Mouse (Mus musculus): ENCODE data around the gene Tubgcp2. TPM values are rescaled to one million over a fixed set of nuclear protein-coding genes. Genes with fewer than 3 reads are reported as not detected.

The Tubgcp2 gene
- 14.2 and 16.0 TPM in 2 replicates for polyA plus RNA-seq (2015; fragmentation: Nextera tagmentation; extraction: Ambion mirVana)

- Histone ChIP-seq H3K9me3 (ENCODE audit: low read length) (no peaks in the 10 kb centered on the region), H3K9ac (replicated peaks) (peak within 1 kb of the TSS; percentile 83), H3K4me1 (ENCODE audit: insufficient read depth) (peaks cover 16% of the 10 kb centered on the region), H3K27me3 (ENCODE audit: insufficient read depth, low read length) (no peaks in the 10 kb centered on the region), H3K4me2 (ENCODE audit: low read depth, low read length) (peak within 1 kb of the TSS; percentile 82), H3K4me3 (ENCODE audit: low read depth, low read length) (peak within 1 kb of the TSS; percentile 75), H3K36me3 (replicated peaks; ENCODE audit: insufficient read depth, low read length) (peaks cover 25% of the 10 kb centered on the region), H3K27ac (ENCODE audit: low read depth) (peak within 1 kb of the TSS; percentile 74)
- peak; percentile 99 for ATAC-seq
- 2% methylated on average over 68 of the region's 69 CpGs for WGBS (ENCODE audit: insufficient replicate concordance)
- TF ChIP-seq CTCF (IDR thresholded peaks at IDR 0.05; ENCODE audit: low read depth) (0 out of 2 replicates have a peak, but pooled peaks have one; percentile 2), EP300 (IDR thresholded peaks at IDR 0.05; ENCODE audit: low read depth) (peak; percentile 56; the same call in 1 of the 2 replicates)
- DNase-seq: peak; percentile 98
These were observed at the start of gene Tubgcp2, which contains the start of gene Zfp511 for GRCm38 (mm10) chr7:140036281-140037170. Gene Tubgcp2, minus strand, starts transcription at chr7:140036669. Gene Zfp511, plus strand, starts transcription at chr7:140036391.

GRCm38 (mm10) chr7:140082242-140082678 lies 45.8 kb upstream of the Tubgcp2 start, which contains the start of gene Caly:
Gene Caly, minus strand, starts transcription at chr7:140082548.
- Histone ChIP-seq H3K27me3 (ENCODE audit: insufficient read depth, low read length) (peaks cover 35% of the 10 kb centered on the region), H3K4me1 (ENCODE audit: insufficient read depth) (no peaks in the 10 kb centered on the region), H3K9me3 (ENCODE audit: low read length) (no peaks in the 10 kb centered on the region), H3K9ac (replicated peaks) (no peak within 1 kb of the TSS), H3K27ac (ENCODE audit: low read depth) (no peak within 1 kb of the TSS), H3K4me2 (ENCODE audit: low read depth, low read length) (no peak within 1 kb of the TSS), H3K36me3 (replicated peaks; ENCODE audit: insufficient read depth, low read length) (no peaks in the 10 kb centered on the region), H3K4me3 (ENCODE audit: low read depth, low read length) (no peak within 1 kb of the TSS)
- no peak for ATAC-seq
- WGBS (ENCODE audit: insufficient replicate concordance): 9% methylated on average over 18 of the region's 18 CpGs
- peak; percentile 45 for DNase-seq
- TF ChIP-seq EP300 (IDR thresholded peaks at IDR 0.05; ENCODE audit: low read depth) (no peak), CTCF (IDR thresholded peaks at IDR 0.05; ENCODE audit: low read depth) (peak; percentile 43)

- Histone ChIP-seq H3K4me2 (ENCODE audit: low read depth, low read length) (no peak overlapping the region), H3K36me3 (replicated peaks; ENCODE audit: insufficient read depth, low read length) (no peaks in the 10 kb centered on the region), H3K9ac (replicated peaks) (no peak overlapping the region), H3K4me1 (ENCODE audit: insufficient read depth) (no peaks in the 10 kb centered on the region), H3K4me3 (ENCODE audit: low read depth, low read length) (no peak overlapping the region), H3K27me3 (ENCODE audit: insufficient read depth, low read length) (peaks cover 35% of the 10 kb centered on the region), H3K9me3 (ENCODE audit: low read length) (no peaks in the 10 kb centered on the region), H3K27ac (ENCODE audit: low read depth) (no peak overlapping the region)
- 20% methylated on average over 20 of the region's 20 CpGs for WGBS (ENCODE audit: insufficient replicate concordance)
- TF ChIP-seq CTCF (IDR thresholded peaks at IDR 0.05; ENCODE audit: low read depth) (no peak), EP300 (IDR thresholded peaks at IDR 0.05; ENCODE audit: low read depth) (no peak)
- no peak for DNase-seq
- ATAC-seq: no peak
These were observed 45.2 kb upstream of the Tubgcp2 start for GRCm38 (mm10) chr7:140081408-140082241.

GRCm38 (mm10) chr7:140080503-140081156 lies 44.2 kb upstream of the Tubgcp2 start:
- Histone ChIP-seq H3K9ac (replicated peaks) (no peak overlapping the region), H3K36me3 (replicated peaks; ENCODE audit: insufficient read depth, low read length) (no peaks in the 10 kb centered on the region)

GRCm38 (mm10) chr7:140078711-140079110 lies 42.2 kb upstream of the Tubgcp2 start:
- Histone ChIP-seq H3K9me3 (ENCODE audit: low read length) (no peaks in the 10 kb centered on the region), H3K4me2 (ENCODE audit: low read depth, low read length) (no peak overlapping the region), H3K9ac (replicated peaks) (no peak overlapping the region), H3K4me3 (ENCODE audit: low read depth, low read length) (no peak overlapping the region), H3K27ac (ENCODE audit: low read depth) (no peak overlapping the region), H3K4me1 (ENCODE audit: insufficient read depth) (no peaks in the 10 kb centered on the region), H3K36me3 (replicated peaks; ENCODE audit: insufficient read depth, low read length) (no peaks in the 10 kb centered on the region), H3K27me3 (ENCODE audit: insufficient read depth, low read length) (peaks cover 35% of the 10 kb centered on the region)
- 2% methylated on average over 5 of the region's 5 CpGs for WGBS (ENCODE audit: insufficient replicate concordance)
- ATAC-seq: peak; percentile 40; the same call in 1 of the 2 replicates
- peak; percentile 88 for TF ChIP-seq CTCF (IDR thresholded peaks at IDR 0.05; ENCODE audit: low read depth)
- no peak for TF ChIP-seq EP300 (IDR thresholded peaks at IDR 0.05; ENCODE audit: low read depth)
- DNase-seq: peak; percentile 84

More at GRCm38 (mm10) chr7:140080503-140081156, 44.2 kb upstream of the Tubgcp2 start:
- DNase-seq (peak; percentile 65), ATAC-seq (0 out of 2 replicates have a peak, but pooled peaks have one; percentile 29)
- H3K4me2 ChIP-seq (ENCODE audit: low read depth, low read length): no peak overlapping the region
- H3K9me3 ChIP-seq (ENCODE audit: low read length): no peaks in the 10 kb centered on the region
- peaks cover 35% of the 10 kb centered on the region for H3K27me3 ChIP-seq (ENCODE audit: insufficient read depth, low read length)
- WGBS (ENCODE audit: insufficient replicate concordance): 5% methylated on average over 24 of the region's 24 CpGs
- no peak overlapping the region for H3K27ac ChIP-seq (ENCODE audit: low read depth)
- H3K4me1 ChIP-seq (ENCODE audit: insufficient read depth): no peaks in the 10 kb centered on the region
- TF ChIP-seq CTCF (IDR thresholded peaks at IDR 0.05; ENCODE audit: low read depth) (no peak; the same call in 1 of the 2 replicates), EP300 (IDR thresholded peaks at IDR 0.05; ENCODE audit: low read depth) (no peak)
- H3K4me3 ChIP-seq (ENCODE audit: low read depth, low read length): no peak overlapping the region

All from liver, postnatal 0 days (tissue).